Comparison of ENCODE assay signal across 8 mouse cellular contexts in the genomic region with DNA sequence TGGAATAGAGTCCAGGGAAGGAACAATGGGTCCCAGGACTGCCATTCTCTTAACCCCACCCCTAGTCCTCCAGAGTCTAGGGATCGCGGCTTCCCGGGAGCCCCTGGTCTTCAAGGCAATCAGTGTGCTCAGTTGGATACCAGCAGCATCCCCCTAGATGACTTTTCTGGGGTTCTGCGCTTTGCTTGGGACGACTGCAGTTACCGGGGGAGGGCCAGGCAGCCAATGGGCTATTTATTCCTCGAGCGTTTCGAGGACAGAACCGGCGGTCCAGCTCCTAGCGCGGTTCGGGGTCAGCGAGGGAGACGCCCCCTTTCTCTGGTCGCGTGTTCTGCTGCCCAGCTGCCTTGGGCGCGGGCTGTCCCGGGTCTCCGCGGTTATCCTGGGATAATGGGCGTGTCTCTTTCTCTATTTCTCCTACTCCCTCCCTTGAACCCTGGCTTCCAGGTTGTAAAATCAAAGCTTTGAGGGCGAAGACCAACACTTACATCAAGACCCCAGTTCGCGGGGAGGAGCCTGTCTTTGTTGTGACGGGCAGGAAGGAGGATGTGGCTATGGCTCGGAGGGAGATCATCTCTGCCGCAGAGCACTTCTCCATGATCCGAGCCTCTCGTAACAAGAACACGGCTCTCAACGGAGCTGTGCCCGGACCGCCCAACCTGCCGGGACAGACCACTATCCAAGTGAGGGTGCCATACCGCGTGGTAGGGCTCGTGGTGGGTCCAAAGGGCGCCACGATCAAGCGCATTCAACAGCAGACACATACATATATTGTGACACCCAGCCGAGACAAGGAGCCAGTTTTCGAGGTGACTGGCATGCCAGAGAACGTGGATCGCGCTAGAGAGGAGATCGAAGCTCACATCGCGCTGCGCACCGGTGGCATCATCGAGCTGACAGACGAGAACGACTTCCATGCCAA. TPM values are rescaled to one million over a fixed set of nuclear protein-coding genes. Genes with fewer than 3 reads are reported as not detected.
DNase-seq lines count a peak whose midpoint lies in the region; TF ChIP-seq lines count a peak whose summit lies in the region.

No protein-coding gene starts in this region.

- no peak for TF ChIP-seq CTCF in liver, adult 2 months (IDR thresholded peaks at IDR 0.05; ENCODE audit: low read depth, low read length)

- WGBS in liver, adult 2 months = 4% methylated on average over 56 of the region's 56 CpGs

- H3K9ac ChIP-seq in liver, adult 2 months (ENCODE audit: low read depth, low read length) = no peak overlapping the region

- peak overlapping the region; percentile 35 for H3K4me3 ChIP-seq in liver, adult 2 months (ENCODE audit: insufficient read depth, low read depth, low read length)

- H3K27me3 ChIP-seq in liver, adult 2 months (ENCODE audit: control insufficient read depth, insufficient read depth, low read length) = peaks cover 2% of the 10 kb centered on the region; the same call in 1 of the 2 replicates

- peaks cover 6% of the 10 kb centered on the region; the same call in 1 of the 2 replicates for H3K4me1 ChIP-seq in liver, adult 2 months (ENCODE audit: control insufficient read depth, insufficient read depth, low read length)

- no peak overlapping the region for H3K27ac ChIP-seq in liver, adult 2 months (replicated peaks; ENCODE audit: insufficient read depth, low read depth, low read length)

- H3K79me2 ChIP-seq in liver, adult 2 months (ENCODE audit: control insufficient read depth, insufficient read depth, low read length) = no peaks in the 10 kb centered on the region

- no peak for TF ChIP-seq POLR2A in liver, adult 2 months (IDR thresholded peaks at IDR 0.05; ENCODE audit: extremely low read depth, insufficient read depth, low read length)

- H3K36me3 ChIP-seq in liver, adult 2 months (ENCODE audit: control insufficient read depth, insufficient read depth, low read length) = no peaks in the 10 kb centered on the region

- peak; percentile 7 for DNase-seq in urinary bladder, postnatal 14 days (ENCODE audit: low spot score)
- DNase-seq in urinary bladder, postnatal 10 days (ENCODE audit: low spot score) = no peak
- DNase-seq in embryo, embryonic 10.5 days (ENCODE audit: low spot score) = peak; percentile 78
- peak; percentile 6 for DNase-seq in heart, adult 8-10 months (ENCODE audit: low spot score)
- peak; percentile 16 for DNase-seq in kidney, adult 9 months
- no peak for DNase-seq in liver, adult 2 months (ENCODE audit: extremely low read depth, low read depth, low spot score)
- peak; percentile 72 for DNase-seq in neural tube, embryonic 10.5 days (ENCODE audit: extremely low spot score, low spot score)
- DNase-seq in testis, postnatal 14 days (ENCODE audit: low spot score) = peak; percentile 36

RNA-seq across cellular contexts. Expression of gene Mex3b, which starts 1.4 kb away (rescaled TPM):
- total RNA-seq in heart, adult 8-10 months (2022) = 1 to 10 TPM; 1.1 to 1.3 (median 1.3) TPM
- total RNA-seq in liver, adult 2 months (2014; rRNA removed) = 0.27 and 0.28 TPM in 2 replicates
- 0.56 and 0.70 TPM in 2 replicates for polyA plus RNA-seq in liver, adult 2 months (2012; rRNA removed)

Comparison
In these comparisons a context has a peak if more than half of its experiments do, and no peak if none do; other contexts are left out.
1. DNase-seq: peak in urinary bladder, postnatal 14 days (single experiment), embryo, embryonic 10.5 days (single experiment), heart, adult 8-10 months (single experiment), kidney, adult 9 months (single experiment), neural tube, embryonic 10.5 days (single experiment) and testis, postnatal 14 days (single experiment); none in urinary bladder, postnatal 10 days (single experiment) and liver, adult 2 months (single experiment).